Mouse (Mus musculus): ENCODE measurements around the gene Vps11. TPM values are rescaled to one million over a fixed set of nuclear protein-coding genes. Genes with fewer than 3 reads are reported as not detected.
"Not testable (repeated sequence)": the region's sequence is repeated elsewhere in the genome, so short reads cannot be mapped to it uniquely, and the experiment has no call there.

The Vps11 gene
- polyA plus RNA-seq, 1 experiment from 2014 or later = 14.6 TPM

DNA sequence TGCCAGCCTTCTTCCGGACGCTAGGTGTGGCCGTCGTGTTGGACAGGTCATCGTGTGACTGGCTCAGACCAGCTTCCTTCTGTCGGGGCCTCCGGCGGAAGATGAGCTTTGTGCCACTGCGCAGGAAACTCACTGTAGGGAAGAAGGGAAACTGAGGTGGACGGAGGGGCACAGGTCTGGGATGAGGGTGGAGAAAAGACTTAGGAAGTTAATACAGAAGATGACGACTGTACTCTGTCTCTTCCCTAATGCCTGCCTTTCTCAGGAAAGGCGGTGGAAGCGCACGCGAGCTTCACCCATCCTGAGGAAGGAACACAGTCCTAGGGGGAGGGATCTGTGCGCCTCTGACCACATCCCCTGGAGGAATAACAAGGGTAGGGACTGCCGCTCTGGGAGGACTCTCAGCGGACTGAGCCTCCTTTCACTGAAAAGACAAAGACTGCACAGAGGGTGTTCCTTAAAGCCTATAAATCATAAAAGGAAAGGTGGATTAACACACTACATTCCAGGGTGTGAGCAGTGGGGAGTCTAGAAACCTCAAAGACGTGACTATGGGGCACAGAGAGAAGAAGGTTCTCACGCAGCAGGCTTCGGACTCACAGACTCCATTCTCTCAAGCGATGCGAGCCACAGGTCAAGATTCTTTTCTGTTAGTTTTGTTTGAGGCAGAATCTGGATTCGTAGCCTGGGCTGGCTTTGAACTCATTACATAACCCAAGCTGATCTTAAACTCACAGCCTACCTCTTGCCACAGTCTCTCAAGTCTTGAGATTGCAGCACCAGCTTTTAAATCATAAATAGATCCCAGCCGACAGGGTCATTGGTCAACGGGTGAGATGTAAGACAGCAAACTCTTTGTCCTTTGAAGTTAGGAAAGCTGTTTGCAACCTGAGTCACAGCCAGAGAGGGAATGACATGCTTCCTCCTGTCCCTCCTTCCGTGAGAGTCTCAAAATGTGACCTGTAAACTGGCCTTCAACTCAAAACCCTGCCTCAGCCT lies 50.0 kb downstream of the Vps11 start:
- no peak overlapping the region for H3K4me2 ChIP-seq
- H3K27ac ChIP-seq (replicated peaks) = no peak overlapping the region
- H3K27me3 ChIP-seq = no peaks in the 10 kb centered on the region
- peaks cover 22% of the 10 kb centered on the region for H3K4me1 ChIP-seq (replicated peaks)
- no peak overlapping the region for H3K4me3 ChIP-seq (replicated peaks)
- H3K36me3 ChIP-seq (replicated peaks) = peaks cover 71% of the 10 kb centered on the region
- 41% methylated on average over 27 of the region's 27 CpGs for WGBS (ENCODE audit: insufficient replicate concordance)
- H3K9ac ChIP-seq = no peak overlapping the region
- H3K9me3 ChIP-seq (replicated peaks) = no peaks in the 10 kb centered on the region
- ATAC-seq (ENCODE audit: insufficient read depth) = no peak

GRCm38 (mm10) chr9:44310750-44311135 lies 50.7 kb downstream of the Vps11 start:
- H3K4me3 ChIP-seq (replicated peaks) = no peak overlapping the region
- no peak overlapping the region for H3K27ac ChIP-seq (replicated peaks)
- no peak for ATAC-seq (ENCODE audit: insufficient read depth)
- H3K36me3 ChIP-seq (replicated peaks) = peaks cover 64% of the 10 kb centered on the region
- no peak overlapping the region for H3K9ac ChIP-seq
- H3K4me1 ChIP-seq (replicated peaks) = peaks cover 29% of the 10 kb centered on the region
- H3K9me3 ChIP-seq (replicated peaks) = no peaks in the 10 kb centered on the region
- no peak overlapping the region for H3K4me2 ChIP-seq
- WGBS (ENCODE audit: insufficient replicate concordance) = 52% methylated on average over 10 of the region's 10 CpGs
- no peaks in the 10 kb centered on the region for H3K27me3 ChIP-seq

- WGBS (ENCODE audit: insufficient replicate concordance) = 48% methylated on average over 3 of the region's 3 CpGs
- H3K27ac ChIP-seq (replicated peaks) = no peak overlapping the region
Observed at GRCm38 (mm10) chr9:44309756-44310155, 51.7 kb downstream of the Vps11 start.

DNA sequence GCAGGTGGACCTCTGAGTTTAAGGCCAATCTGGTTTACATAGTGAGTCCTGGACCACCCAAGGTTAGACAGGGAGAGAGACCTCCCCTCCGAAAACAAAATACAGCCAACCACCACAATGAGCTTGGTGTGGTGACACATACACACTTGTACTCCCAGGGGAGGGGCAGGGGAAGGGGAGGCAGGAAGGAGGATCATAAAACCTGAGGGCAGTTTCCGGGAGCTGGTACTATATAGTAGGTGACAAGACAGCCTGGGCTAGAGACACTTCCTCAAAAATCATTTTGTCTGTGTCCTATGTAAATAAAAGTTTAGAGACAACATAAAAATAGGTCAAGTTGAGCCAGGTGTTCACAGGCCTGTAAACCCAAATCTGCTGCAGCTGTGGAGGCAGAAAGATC lies 54.2 kb downstream of the Vps11 start:
- Histone ChIP-seq H3K27me3 (no peaks in the 10 kb centered on the region), H3K4me2 (no peak overlapping the region), H3K4me3 (replicated peaks) (no peak overlapping the region), H3K4me1 (replicated peaks) (peaks cover 53% of the 10 kb centered on the region), H3K9me3 (replicated peaks) (no peaks in the 10 kb centered on the region), H3K27ac (replicated peaks) (no peak overlapping the region), H3K36me3 (replicated peaks) (peaks cover 39% of the 10 kb centered on the region), H3K9ac (no peak overlapping the region)
- 53% methylated on average over 2 of the region's 2 CpGs for WGBS (ENCODE audit: insufficient replicate concordance)
- no peak for ATAC-seq (ENCODE audit: insufficient read depth)

More at GRCm38 (mm10) chr9:44309756-44310155, 51.7 kb downstream of the Vps11 start:
- no peak for ATAC-seq (ENCODE audit: insufficient read depth)
- no peak overlapping the region for H3K4me3 ChIP-seq (replicated peaks)
- no peak overlapping the region for H3K4me2 ChIP-seq
- no peak overlapping the region for H3K9ac ChIP-seq
- no peaks in the 10 kb centered on the region for H3K9me3 ChIP-seq (replicated peaks)
- H3K27me3 ChIP-seq = no peaks in the 10 kb centered on the region
- peaks cover 29% of the 10 kb centered on the region for H3K4me1 ChIP-seq (replicated peaks)
- H3K36me3 ChIP-seq (replicated peaks) = peaks cover 54% of the 10 kb centered on the region

GRCm38 (mm10) chr9:44306532-44306931 lies 54.9 kb downstream of the Vps11 start:
- H3K4me2 ChIP-seq = peak overlapping the region; percentile 82
- 88% methylated on average over 6 of the region's 6 CpGs for WGBS (ENCODE audit: insufficient replicate concordance)

GRCm38 (mm10) chr9:44305466-44306079 lies 55.9 kb downstream of the Vps11 start, which contains the start of gene Hinfp:
TSS of gene Hinfp (minus strand) at chr9:44305671.
- Histone ChIP-seq H3K4me1 (replicated peaks) (peaks cover 46% of the 10 kb centered on the region), H3K27me3 (no peaks in the 10 kb centered on the region), H3K27ac (replicated peaks) (peak within 1 kb of the TSS; percentile 91), H3K4me3 (replicated peaks) (peak within 1 kb of the TSS; percentile 96), H3K36me3 (replicated peaks) (peaks cover 40% of the 10 kb centered on the region), H3K9ac (peak within 1 kb of the TSS; percentile 99), H3K9me3 (replicated peaks) (no peaks in the 10 kb centered on the region), H3K4me2 (peak within 1 kb of the TSS; percentile 82)
- peak; percentile 98 for ATAC-seq (ENCODE audit: insufficient read depth)
- under 1% methylated on average over 54 of the region's 54 CpGs for WGBS (ENCODE audit: insufficient replicate concordance)

More at GRCm38 (mm10) chr9:44306532-44306931, 54.9 kb downstream of the Vps11 start:
- no peak for ATAC-seq (ENCODE audit: insufficient read depth)
- no peaks in the 10 kb centered on the region for H3K27me3 ChIP-seq
- peaks cover 55% of the 10 kb centered on the region for H3K4me1 ChIP-seq (replicated peaks)
- H3K9me3 ChIP-seq (replicated peaks) = no peaks in the 10 kb centered on the region
- peaks cover 40% of the 10 kb centered on the region for H3K36me3 ChIP-seq (replicated peaks)
- no peak overlapping the region for H3K4me3 ChIP-seq (replicated peaks)
- H3K27ac ChIP-seq (replicated peaks) = peak overlapping the region; percentile 91; the same call in 1 of the 2 replicates
- H3K9ac ChIP-seq = no peak overlapping the region

- Histone ChIP-seq H3K36me3 (replicated peaks) (peaks cover 79% of the 10 kb centered on the region), H3K4me1 (replicated peaks) (peaks cover 33% of the 10 kb centered on the region)
- H3K27ac ChIP-seq (replicated peaks); H3K9ac ChIP-seq; H3K9me3 ChIP-seq (replicated peaks); H3K4me3 ChIP-seq (replicated peaks); ATAC-seq (ENCODE audit: insufficient read depth); H3K4me2 ChIP-seq; H3K27me3 ChIP-seq: not testable (repeated sequence)
- 86% methylated on average over 3 of the region's 3 CpGs for WGBS (ENCODE audit: insufficient replicate concordance)
Observed at GRCm38 (mm10) chr9:44300001-44300400, 61.5 kb downstream of the Vps11 start.

Small RNA genes within 50 kb of the gene (microRNA-seq; reads per million reads assigned to microRNA genes)
- gene Gm44335 (not detected), gene Mir7085 (not detected)

Other genes with a start within 250 kb of the Vps11 start
- not detected in 2 replicates for gene Gm49380, start 248.2 kb downstream of the Vps11 start, polyA plus RNA-seq (2015; fragmentation: Nextera tagmentation; extraction: Ambion mirVana)
- 35.2 and 38.4 TPM in 2 replicates for gene Rnf26, start 248.2 kb downstream of the Vps11 start, polyA plus RNA-seq (2015; fragmentation: Nextera tagmentation; extraction: Ambion mirVana)
- 4.4 and 4.8 TPM in 2 replicates for gene Mcam, start 227.2 kb downstream of the Vps11 start, polyA plus RNA-seq (2015; fragmentation: Nextera tagmentation; extraction: Ambion mirVana)
- gene Cbl, start 127.6 kb downstream of the Vps11 start, polyA plus RNA-seq (2015; fragmentation: Nextera tagmentation; extraction: Ambion mirVana) = 5.1 and 5.8 TPM in 2 replicates
- gene Ccdc153, start 121.0 kb downstream of the Vps11 start, polyA plus RNA-seq (2015; fragmentation: Nextera tagmentation; extraction: Ambion mirVana) = not detected in 2 replicates
- 0.07 TPM in 1 of 2 replicates, not detected in the other for gene Pdzd3, start 110.2 kb downstream of the Vps11 start, polyA plus RNA-seq (2015; fragmentation: Nextera tagmentation; extraction: Ambion mirVana)
- gene Nlrx1, start 93.1 kb downstream of the Vps11 start, polyA plus RNA-seq (2015; fragmentation: Nextera tagmentation; extraction: Ambion mirVana) = 4.1 and 4.2 TPM in 2 replicates
- gene Abcg4, start 73.1 kb downstream of the Vps11 start, polyA plus RNA-seq (2015; fragmentation: Nextera tagmentation; extraction: Ambion mirVana) = 16.4 and 18.6 TPM in 2 replicates
- gene Hinfp, start 56.0 kb downstream of the Vps11 start, polyA plus RNA-seq (2015; fragmentation: Nextera tagmentation; extraction: Ambion mirVana) = 12.7 and 14.2 TPM in 2 replicates
- gene C2cd2l, start 41.4 kb downstream of the Vps11 start, polyA plus RNA-seq (2015; fragmentation: Nextera tagmentation; extraction: Ambion mirVana) = 9.6 and 10.4 TPM in 2 replicates
- gene Dpagt1, start 35.7 kb downstream of the Vps11 start, polyA plus RNA-seq (2015; fragmentation: Nextera tagmentation; extraction: Ambion mirVana) = 17.9 and 18.4 TPM in 2 replicates
- gene H2afx, start 27.0 kb downstream of the Vps11 start, polyA plus RNA-seq (2015; fragmentation: Nextera tagmentation; extraction: Ambion mirVana) = 226 and 228 TPM in 2 replicates
- 1,466 and 1,543 TPM in 2 replicates for gene Hmbs, start 17.4 kb downstream of the Vps11 start, polyA plus RNA-seq (2015; fragmentation: Nextera tagmentation; extraction: Ambion mirVana)
- 14.8 and 17.0 TPM in 2 replicates for gene Hyou1, start 17.8 kb upstream of the Vps11 start, polyA plus RNA-seq (2015; fragmentation: Nextera tagmentation; extraction: Ambion mirVana)
- 46.3 and 59.8 TPM in 2 replicates for gene Slc37a4, start 35.2 kb upstream of the Vps11 start, polyA plus RNA-seq (2015; fragmentation: Nextera tagmentation; extraction: Ambion mirVana)
- gene Rps25, start 45.5 kb upstream of the Vps11 start, polyA plus RNA-seq (2015; fragmentation: Nextera tagmentation; extraction: Ambion mirVana) = 758 and 952 TPM in 2 replicates
- 48.2 and 50.4 TPM in 2 replicates for gene Trappc4, start 45.9 kb upstream of the Vps11 start, polyA plus RNA-seq (2015; fragmentation: Nextera tagmentation; extraction: Ambion mirVana)
- gene Ccdc84, start 56.9 kb upstream of the Vps11 start, polyA plus RNA-seq (2015; fragmentation: Nextera tagmentation; extraction: Ambion mirVana) = 12.6 and 13.6 TPM in 2 replicates
- gene Foxr1, start 79.5 kb upstream of the Vps11 start, polyA plus RNA-seq (2015; fragmentation: Nextera tagmentation; extraction: Ambion mirVana) = 0.06 TPM in 1 of 2 replicates, not detected in the other
- not detected in 2 replicates for gene Upk2, start 93.3 kb upstream of the Vps11 start, polyA plus RNA-seq (2015; fragmentation: Nextera tagmentation; extraction: Ambion mirVana)
- 1.9 and 2.3 TPM in 2 replicates for gene Bcl9l, start 121.2 kb upstream of the Vps11 start, polyA plus RNA-seq (2015; fragmentation: Nextera tagmentation; extraction: Ambion mirVana)
- 0.13 TPM in 1 of 2 replicates, not detected in the other for gene Cxcr5, start 200.2 kb upstream of the Vps11 start, polyA plus RNA-seq (2015; fragmentation: Nextera tagmentation; extraction: Ambion mirVana)
- gene Ddx6, start 243.2 kb upstream of the Vps11 start, polyA plus RNA-seq (2015; fragmentation: Nextera tagmentation; extraction: Ambion mirVana) = 6.1 and 6.6 TPM in 2 replicates